Mouse (Mus musculus) ES-Bruce4 (cell line): Measurements from ENCODE around the gene Akap8. TPM values are rescaled to one million over a fixed set of nuclear protein-coding genes. Genes with fewer than 3 reads are reported as not detected.

Source experiments
- H3K27ac ChIP-seq: 2 replicates; pipeline ENCODE4 v1.5.1; 2012; ENCODE audit warnings: low read length, inconsistent platforms; ENCODE audit not compliant: insufficient read depth
- H3K27me3 ChIP-seq: 2 replicates; pipeline ENCODE4 v1.6.1; 2012; ENCODE audit warnings: mild to moderate bottlenecking, low read length, inconsistent platforms; ENCODE audit not compliant: control insufficient read depth, poor library complexity, insufficient read depth, severe bottlenecking
- H3K36me3 ChIP-seq: 2 replicates; pipeline ENCODE4 v1.6.1; 2012; ENCODE audit warnings: inconsistent platforms, mild to moderate bottlenecking, low read length, moderate library complexity; ENCODE audit not compliant: control insufficient read depth, poor library complexity, insufficient read depth, severe bottlenecking
- H3K4me1 ChIP-seq: one replicate; pipeline ENCODE4 v1.8.1; 2011; ENCODE audit warnings: low read length; ENCODE audit not compliant: control insufficient read depth, insufficient read depth
- H3K4me3 ChIP-seq: 2 replicates; pipeline ENCODE4 v1.5.1; 2011; ENCODE audit warnings: low read depth, mild to moderate bottlenecking, low read length
- H3K9ac ChIP-seq: 2 replicates; pipeline ENCODE4 v1.6.1; 2012; ENCODE audit warnings: low read depth, mild to moderate bottlenecking, inconsistent platforms; ENCODE audit not compliant: poor library complexity, severe bottlenecking
- H3K9me3 ChIP-seq: replicated peaks from 2 replicates; pipeline ENCODE4 v1.6.1; 2012; ENCODE audit warnings: mild to moderate bottlenecking, low read length, inconsistent platforms; ENCODE audit not compliant: control insufficient read depth, poor library complexity, insufficient read depth, severe bottlenecking
- CTCF ChIP-seq: IDR thresholded peaks from one replicate; pipeline ENCODE4 v1.8.1; 2011; ENCODE audit warnings: low read depth, low read length
- EP300 ChIP-seq: IDR thresholded peaks from 2 replicates; pipeline ENCODE4 v1.6.1; 2011; ENCODE audit warnings: low read depth, low read length; ENCODE audit not compliant: insufficient read depth
- POLR2A ChIP-seq: IDR thresholded peaks from one replicate; pipeline ENCODE4 v1.8.1; 2011; ENCODE audit warnings: low read length; ENCODE audit not compliant: insufficient read depth
- polyA plus RNA-seq: library from polyadenylated mRNA; stranded (reverse); fragments of >200 nt; gene quantifications from 2 replicates; pipeline ENCODE4 v1.2.4, GENCODE M21; 2011; ENCODE audit warnings: low read depth; ENCODE audit not compliant: missing spikeins, insufficient read depth, insufficient read length

Akap8 gene
- polyA plus RNA-seq, 1 experiment: 135 TPM

- Histone ChIP-seq H3K9ac (no peak overlapping the region), H3K9me3 (no peaks in the 10 kb centered on the region), H3K36me3 (peaks cover 65% of the 10 kb centered on the region), H3K27ac (no peak overlapping the region), H3K27me3 (no peaks in the 10 kb centered on the region), H3K4me1 (no peaks in the 10 kb centered on the region), H3K4me3 (no peak overlapping the region)
- peak; percentile 24; the same call in 1 of the 2 replicates for TF ChIP-seq EP300
- TF ChIP-seq POLR2A: no peak
- TF ChIP-seq CTCF: no peak
Observed at GRCm38 (mm10) chr17:32356766-32357760, 36.0 kb upstream of the Akap8 start.

DNA sequence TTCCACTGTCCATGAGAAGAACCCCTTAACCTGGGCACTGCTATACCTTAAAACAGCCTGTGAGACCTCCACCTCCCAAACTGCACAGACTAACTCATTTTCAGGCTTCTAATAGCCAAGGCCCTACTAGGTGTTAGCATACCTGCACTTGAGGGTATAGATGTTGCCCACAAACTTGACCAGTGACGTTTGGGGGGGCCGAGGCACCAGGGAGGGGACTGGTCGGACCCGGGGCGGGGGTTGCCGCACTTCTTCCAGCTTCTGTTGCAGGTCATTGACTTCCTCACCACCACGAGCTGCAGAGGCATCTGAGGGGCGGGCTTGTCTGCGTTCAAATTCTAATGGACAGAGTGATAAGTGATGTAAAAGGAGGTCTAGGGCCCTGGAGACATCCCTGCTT is 35.2 kb upstream of the Akap8 start:
- H3K4me1 ChIP-seq: no peaks in the 10 kb centered on the region
- H3K27ac ChIP-seq: no peak overlapping the region
- TF ChIP-seq CTCF: no peak
- no peak for TF ChIP-seq POLR2A
- no peak for TF ChIP-seq EP300
- H3K36me3 ChIP-seq: peaks cover 58% of the 10 kb centered on the region
- H3K4me3 ChIP-seq: no peak overlapping the region
- no peaks in the 10 kb centered on the region for H3K27me3 ChIP-seq
- H3K9ac ChIP-seq: no peak overlapping the region
- no peaks in the 10 kb centered on the region for H3K9me3 ChIP-seq

- H3K9ac ChIP-seq: no peak overlapping the region
- no peak for TF ChIP-seq POLR2A
- no peak for TF ChIP-seq CTCF
- no peak for TF ChIP-seq EP300
Observed at GRCm38 (mm10) chr17:32355031-32355430, 34.0 kb upstream of the Akap8 start.

GRCm38 (mm10) chr17:32354211-32354610 is 33.2 kb upstream of the Akap8 start:
- Histone ChIP-seq H3K9ac (no peak overlapping the region), H3K4me1 (no peaks in the 10 kb centered on the region), H3K27me3 (no peaks in the 10 kb centered on the region), H3K9me3 (no peaks in the 10 kb centered on the region), H3K27ac (no peak overlapping the region), H3K36me3 (peaks cover 41% of the 10 kb centered on the region), H3K4me3 (no peak overlapping the region)
- no peak for TF ChIP-seq POLR2A
- TF ChIP-seq EP300: no peak
- no peak for TF ChIP-seq CTCF

More at GRCm38 (mm10) chr17:32355031-32355430, 34.0 kb upstream of the Akap8 start:
- no peaks in the 10 kb centered on the region for H3K4me1 ChIP-seq
- peaks cover 50% of the 10 kb centered on the region for H3K36me3 ChIP-seq
- no peaks in the 10 kb centered on the region for H3K9me3 ChIP-seq
- H3K4me3 ChIP-seq: no peak overlapping the region
- H3K27me3 ChIP-seq: no peaks in the 10 kb centered on the region
- no peak overlapping the region for H3K27ac ChIP-seq

DNA sequence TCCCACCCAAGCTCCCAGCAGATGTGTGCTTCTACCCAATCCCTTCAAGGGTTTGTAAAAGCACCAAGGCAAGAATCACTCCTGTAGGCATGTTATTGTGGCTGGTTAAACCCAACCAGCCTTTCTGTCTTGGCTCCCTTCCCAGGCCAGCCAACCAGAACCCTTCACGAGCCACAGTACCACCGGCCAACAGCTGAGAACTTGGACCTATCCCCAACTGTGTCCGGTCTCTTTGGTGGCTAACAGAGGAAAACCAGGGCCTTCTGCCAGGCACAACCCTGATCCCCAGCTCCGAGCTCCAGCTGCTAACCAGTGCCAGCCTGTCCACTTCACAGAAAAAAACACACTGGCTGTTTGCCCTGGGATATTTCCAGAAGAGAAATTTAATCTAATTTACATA is 32.7 kb upstream of the Akap8 start:
- Histone ChIP-seq H3K4me1 (no peaks in the 10 kb centered on the region), H3K9me3 (no peaks in the 10 kb centered on the region), H3K36me3 (peaks cover 37% of the 10 kb centered on the region), H3K9ac (no peak overlapping the region), H3K4me3 (no peak overlapping the region), H3K27me3 (no peaks in the 10 kb centered on the region), H3K27ac (peak overlapping the region; percentile 52)
- TF ChIP-seq POLR2A (no peak), EP300 (no peak), CTCF (no peak)

GRCm38 (mm10) chr17:32351726-32352125 is 30.7 kb upstream of the Akap8 start:
- H3K4me1 ChIP-seq: no peaks in the 10 kb centered on the region
- H3K27ac ChIP-seq: no peak overlapping the region
- no peaks in the 10 kb centered on the region for H3K9me3 ChIP-seq
- no peaks in the 10 kb centered on the region for H3K27me3 ChIP-seq
- no peak overlapping the region for H3K4me3 ChIP-seq
- H3K9ac ChIP-seq: no peak overlapping the region
- peaks cover 21% of the 10 kb centered on the region for H3K36me3 ChIP-seq
- TF ChIP-seq EP300 (no peak), CTCF (no peak), POLR2A (no peak)
